Mouse (Mus musculus) liver (tissue): ENCODE results near the gene Ptprf.
A peak's percentile ranks its signal among the peaks of the same experiment; 100 is the strongest.

ENCODE experiments used
- DNase-seq: peaks from one replicate; pipeline ENCODE4 v3.0.0-alpha.2; 2020; ENCODE audit warnings: mixed read lengths

Ptprf gene

DNA sequence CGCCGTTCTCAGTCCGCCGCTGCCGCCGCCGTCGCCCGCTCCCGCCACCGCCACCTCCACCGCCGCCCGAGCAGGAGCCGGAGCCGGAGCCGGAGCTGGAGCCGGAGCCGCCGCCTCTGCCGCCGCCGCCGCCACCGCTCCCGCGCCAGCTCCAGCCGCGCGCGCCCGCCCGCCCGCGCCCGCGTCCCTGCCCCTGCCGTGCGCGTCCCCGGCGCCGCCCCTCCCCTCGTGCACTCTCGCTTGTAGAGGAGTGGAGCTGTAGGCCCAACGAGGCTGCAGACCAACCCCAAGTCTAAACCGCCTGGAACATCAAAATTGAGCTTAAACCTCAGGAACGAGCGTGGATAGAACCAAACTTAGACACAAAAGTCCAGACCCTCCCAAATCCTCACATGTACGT, at the start of gene Ptprf:
Gene Ptprf (minus strand): TSS at position 175 of the 400 bp plus-strand sequence.
- peak; percentile 74 for DNase-seq

DNA sequence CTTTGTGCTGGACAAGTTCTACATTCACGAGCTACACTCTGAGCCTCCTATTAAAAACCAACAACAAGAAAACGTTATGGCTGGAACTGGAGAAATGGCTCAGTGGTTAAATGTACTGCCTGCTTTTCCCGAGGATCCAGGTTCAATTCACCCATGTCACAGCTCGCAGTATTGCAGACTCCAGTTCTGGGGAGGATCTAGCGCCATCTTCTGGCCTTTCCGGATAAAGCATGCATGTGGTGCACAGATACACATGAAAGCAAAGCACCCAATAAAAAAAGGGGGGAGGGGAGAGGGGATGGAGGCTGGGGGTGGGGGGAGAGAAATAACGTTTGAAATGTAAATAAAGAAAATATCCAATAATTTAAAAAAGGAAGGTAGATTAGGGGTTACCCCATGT, 45.5 kb upstream of the Ptprf start:
- peak; percentile 66 for DNase-seq

GRCm38 (mm10) chr4:118335991-118336390, 44.8 kb upstream of the Ptprf start:
- DNase-seq = no peak

DNA sequence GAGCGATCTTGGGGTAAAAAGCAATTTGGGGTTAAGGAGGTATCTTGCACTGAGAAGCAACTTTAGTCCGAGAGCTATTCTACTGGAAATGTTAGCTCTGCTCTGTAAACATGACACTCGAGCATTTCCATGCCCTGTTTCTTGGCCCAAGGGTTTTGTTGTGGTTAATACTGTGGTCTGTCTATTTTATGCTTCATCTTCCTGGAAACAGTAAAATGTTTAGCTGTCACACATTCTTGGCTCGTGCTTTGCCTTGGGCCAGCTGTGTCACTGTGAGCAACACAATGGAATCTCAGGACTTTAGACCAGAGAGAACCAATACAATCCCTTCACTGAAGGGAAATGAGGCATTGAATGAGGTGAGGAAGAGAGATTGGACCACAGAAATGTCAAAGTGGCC, 40.6 kb upstream of the Ptprf start:
- DNase-seq = no peak

DNA sequence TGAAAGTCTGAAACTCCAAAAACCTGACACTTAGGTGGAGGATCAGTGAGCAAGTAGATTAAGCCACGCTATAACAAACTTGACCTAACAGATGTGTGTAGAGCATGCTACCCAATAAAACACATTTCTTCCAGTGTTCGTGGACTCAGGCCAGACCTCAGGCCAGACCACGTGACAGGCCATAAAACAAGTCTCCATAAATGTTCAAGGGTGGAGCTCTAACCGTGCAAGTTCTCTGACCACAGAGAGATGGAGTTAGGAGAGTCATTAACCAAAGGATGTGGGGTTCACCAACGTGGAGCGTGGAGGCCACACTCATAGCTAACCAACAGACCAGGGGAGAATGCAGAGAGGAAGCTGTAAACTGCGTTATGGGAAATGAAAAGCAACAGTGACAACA, 35.3 kb upstream of the Ptprf start:
- DNase-seq = no peak

DNA sequence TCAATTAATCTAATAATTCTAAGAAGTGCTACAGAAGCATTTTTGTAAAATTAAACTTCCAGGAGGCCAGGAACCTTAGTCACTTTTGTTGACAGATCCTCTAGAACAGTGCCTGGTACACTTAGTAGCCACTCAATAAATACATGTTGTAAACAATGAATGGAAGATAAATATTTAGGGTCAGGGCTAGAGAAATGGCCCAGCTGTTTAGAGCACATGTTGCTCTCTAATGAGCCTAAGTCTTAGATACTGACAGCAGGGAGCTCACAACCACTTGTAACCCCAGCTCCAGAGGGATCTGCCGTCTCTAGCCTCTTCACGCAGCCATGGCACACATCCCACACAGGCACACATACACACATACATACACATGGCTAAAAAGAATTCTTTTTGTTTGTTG, 29.4 kb upstream of the Ptprf start:
- no peak for DNase-seq

DNA sequence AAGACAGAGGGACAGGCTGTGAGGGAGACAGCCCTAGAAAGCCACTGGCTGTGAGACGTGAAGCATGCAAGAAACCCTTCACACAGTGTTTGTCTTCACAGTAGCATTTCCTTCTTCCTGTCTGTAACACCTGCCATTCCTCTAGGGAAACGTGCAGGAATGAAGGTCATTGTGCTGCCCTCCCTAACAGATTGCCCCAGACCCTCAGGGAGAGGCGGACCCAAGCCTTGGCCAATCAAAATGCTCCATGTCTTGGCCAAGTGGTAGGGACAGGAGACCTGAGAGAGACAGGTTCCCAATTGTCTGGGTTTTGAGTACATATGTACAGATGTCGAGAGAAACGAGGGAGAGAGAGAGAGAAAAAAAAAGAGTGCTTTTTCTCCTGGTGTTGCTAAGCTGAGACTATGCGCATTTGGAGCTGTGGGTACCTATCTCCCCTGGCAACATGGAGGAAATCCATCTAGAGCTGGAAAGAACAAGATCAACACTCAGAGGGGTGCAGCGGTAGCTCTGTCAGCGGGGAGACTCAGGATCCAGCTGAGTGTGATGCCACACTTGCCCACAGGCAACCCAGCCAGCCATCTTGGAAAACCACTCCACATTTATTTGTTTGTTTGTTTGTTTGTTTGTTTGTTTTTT, 28.6 kb upstream of the Ptprf start:
- no peak for DNase-seq

GRCm38 (mm10) chr4:118316662-118317061, 25.5 kb upstream of the Ptprf start:
- no peak for DNase-seq

- DNase-seq = no peak
Observed at GRCm38 (mm10) chr4:118315286-118315685, 24.1 kb upstream of the Ptprf start.

- no peak for DNase-seq
Observed at GRCm38 (mm10) chr4:118310461-118310860, 19.3 kb upstream of the Ptprf start.

DNA sequence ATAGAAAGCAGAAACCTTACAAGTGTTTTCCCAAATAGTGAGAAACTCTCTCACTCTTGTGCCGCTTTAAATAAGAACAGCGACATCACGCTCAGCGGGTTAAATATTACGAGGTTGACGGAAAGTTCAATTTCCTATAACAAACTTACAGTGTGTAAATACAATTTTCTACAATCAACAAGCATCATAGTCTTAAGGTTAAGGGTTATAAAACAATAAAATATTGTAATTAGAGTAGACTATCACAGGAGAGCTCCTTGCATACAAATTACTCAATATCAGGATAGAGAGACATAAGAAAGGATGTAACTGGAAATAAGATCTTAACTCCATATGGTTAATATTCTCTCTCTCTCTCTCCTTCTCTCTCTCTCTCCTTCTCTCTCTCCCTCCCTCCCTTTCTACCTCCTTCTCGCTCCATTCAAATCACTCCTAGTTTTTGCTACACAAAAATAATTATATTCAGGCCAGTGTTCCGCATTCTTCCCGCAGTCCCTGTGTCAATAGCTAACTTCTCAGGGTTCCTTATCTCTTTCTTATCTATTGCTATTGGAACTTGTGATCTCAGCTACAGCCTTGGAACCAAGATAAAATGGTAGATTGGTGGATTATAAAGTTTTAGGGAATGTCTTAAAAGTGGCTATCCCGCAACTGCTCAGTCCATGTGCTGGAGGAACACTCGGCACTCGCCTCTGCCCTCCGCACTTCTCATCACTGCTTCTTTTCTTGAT, 16.5 kb upstream of the Ptprf start:
- DNase-seq = no peak

DNA sequence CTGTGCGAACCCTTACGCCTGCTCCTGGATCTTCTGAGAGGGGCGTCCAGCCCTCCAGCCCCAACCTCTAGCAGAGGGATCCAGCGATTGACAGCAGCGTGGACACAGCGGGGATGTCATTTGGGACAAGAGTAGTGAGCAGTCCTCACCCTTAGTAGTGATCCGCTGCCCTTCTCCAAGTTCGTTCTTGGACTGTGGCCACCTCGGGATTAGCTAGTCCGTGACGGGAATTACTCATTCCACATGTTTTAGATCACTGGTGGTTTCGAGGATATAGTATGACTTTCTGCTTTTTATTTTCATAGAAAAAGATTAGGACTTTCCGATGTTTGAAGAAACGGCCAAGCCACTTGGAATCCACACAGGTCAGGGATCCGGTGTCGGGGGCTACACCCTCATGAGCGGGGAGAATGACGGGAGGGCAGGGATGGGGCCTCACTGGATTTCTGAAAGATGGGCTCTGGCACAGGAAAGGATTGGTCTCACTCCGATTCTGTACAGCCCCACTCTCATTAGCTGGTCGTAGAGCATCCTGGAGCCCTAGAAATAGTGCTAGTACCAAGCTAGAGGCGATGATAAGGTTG, 15.0 kb upstream of the Ptprf start:
- DNase-seq = no peak

GRCm38 (mm10) chr4:118304984-118305383, 13.8 kb upstream of the Ptprf start:
- DNase-seq = no peak

- no peak for DNase-seq
Observed at GRCm38 (mm10) chr4:118297844-118298243, 6.6 kb upstream of the Ptprf start.

DNA sequence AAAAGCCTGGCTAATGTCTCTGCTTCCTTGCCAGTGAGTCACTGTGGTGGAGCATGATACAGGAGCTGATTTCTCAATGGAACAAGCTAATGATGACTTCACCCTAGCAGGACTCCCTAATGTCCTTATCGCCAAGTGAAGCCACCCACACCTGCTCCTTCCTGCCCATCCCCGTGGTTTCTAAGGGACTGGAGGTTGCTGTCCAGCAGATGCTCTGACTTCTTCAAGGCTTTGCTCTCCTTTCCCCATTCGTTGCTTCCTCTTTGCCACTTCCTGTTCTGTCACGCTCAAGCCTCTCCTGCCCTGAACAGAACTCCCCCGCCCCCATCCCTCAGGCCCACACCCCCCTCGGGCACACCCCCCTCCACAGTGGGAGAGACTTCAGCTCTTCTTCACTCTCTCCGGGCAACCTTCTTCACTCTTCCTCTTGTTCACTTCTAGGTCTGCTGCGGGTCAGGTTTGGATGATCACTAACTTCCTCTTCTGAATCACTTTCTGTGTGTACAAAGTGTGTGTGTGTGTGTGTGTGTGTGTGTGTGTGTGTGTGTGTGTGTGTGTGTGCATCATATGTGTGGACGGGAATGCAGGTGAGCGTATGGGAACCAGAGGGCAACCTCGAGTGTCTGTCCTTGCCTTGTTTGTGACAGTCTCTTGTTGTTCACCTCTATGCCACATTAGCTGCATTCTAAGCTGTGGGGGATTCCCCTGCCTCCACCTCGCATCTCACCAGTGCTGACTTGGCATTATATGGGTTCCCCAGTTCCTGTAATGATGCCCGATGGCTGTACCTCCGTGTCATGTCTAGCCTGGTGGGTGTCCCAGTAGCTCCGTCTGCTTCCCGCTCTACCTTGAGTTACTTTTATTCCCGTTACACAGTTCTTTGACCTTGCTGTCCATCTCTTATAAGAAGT, 4.7 kb upstream of the Ptprf start:
- no peak for DNase-seq

GRCm38 (mm10) chr4:118294811-118295210, 3.6 kb upstream of the Ptprf start:
- DNase-seq = no peak

DNA sequence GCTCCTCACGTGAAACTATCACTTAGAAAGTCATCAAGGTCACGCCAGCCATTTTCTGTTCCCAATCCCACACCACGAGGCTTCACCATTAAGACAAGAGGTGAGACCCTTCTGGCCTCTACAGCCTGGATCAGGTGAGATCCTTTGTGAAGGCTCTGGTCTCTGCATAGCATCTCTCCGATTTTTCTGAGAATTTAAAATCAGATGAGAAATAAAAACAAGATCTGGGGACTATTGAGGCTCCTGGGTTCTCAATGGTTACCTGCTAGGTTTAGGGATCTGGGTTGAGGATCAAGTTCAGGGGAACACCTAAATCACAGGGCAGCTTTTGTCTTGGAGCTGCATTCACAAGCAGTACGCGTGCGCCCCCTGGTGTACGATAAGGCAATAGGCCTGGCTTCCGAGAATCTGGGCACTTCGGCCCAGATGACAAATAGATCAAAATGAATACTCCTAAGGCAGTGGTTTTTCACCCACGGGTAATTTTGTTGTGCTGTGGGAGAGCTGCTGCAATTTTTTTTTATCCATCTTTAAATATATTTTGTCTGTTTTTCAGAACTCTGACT, 1.6 kb upstream of the Ptprf start:
- peak; percentile 80 for DNase-seq

DNA sequence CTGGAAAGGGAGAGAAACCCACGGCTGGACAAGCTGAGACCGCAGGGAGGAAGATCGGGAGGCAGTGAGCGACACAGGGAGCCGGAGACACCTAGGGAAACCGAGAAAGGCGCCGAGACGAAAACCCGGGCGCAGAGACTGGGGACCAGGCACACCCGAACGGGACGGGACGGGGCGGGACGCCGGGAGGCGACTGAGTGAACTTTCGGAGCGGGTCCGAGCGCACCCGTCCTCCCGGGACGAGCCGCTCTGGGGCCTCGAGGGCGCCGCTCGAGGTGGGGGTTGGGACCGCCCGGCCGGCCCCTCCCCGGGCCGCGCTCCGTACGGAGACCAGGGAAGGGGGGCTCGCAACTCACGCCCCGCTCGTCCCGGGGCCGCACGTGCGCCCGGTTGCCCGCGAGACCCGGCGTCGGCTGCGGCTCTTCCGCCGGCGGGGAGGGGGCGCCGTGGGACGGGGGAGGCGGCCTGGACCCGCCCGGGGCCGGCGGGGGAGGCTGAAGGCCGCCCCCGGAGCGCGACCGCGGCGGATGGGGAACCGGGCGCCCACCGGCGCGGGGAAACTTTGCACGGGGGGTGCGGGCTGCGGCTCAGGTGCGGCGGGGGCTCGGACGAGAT, 682 bp downstream of the Ptprf start:
- peak; percentile 17 for DNase-seq

GRCm38 (mm10) chr4:118289960-118290415, 1.2 kb downstream of the Ptprf start:
- DNase-seq = peak; percentile 37

- no peak for DNase-seq
Observed at GRCm38 (mm10) chr4:118289266-118289665, 1.9 kb downstream of the Ptprf start.

GRCm38 (mm10) chr4:118288531-118288930, 2.7 kb downstream of the Ptprf start:
- no peak for DNase-seq

DNA sequence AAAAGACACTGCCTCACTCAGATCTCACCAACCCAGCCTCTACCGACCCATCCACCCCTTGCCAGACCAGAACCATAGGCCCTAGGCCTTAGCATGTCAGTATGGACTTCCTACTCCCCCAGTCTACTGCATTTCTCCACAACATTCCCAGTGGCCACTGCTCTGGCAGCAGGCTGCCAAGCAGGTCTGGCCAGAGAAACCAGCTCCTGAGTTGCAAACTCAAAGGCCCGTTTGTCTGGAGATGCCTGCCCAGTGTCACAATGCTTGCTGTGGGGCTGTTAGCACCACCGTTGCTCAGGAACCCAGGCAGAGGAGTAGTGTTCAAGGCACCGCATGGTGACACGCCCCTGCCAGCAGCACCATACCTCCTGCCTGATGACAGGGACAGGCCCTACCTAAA, 5.0 kb downstream of the Ptprf start:
- no peak for DNase-seq
